Mouse (Mus musculus) bone marrow, adult 2 months (tissue): ENCODE measurements around the gene Plekhg3.

Experiments
- CTCF ChIP-seq: fragments of 200-500 bp; IDR thresholded peaks from 2 replicates; pipeline ENCODE4 v1.5.1; 2011; ENCODE audit warnings: low read length, control low read depth; ENCODE audit not compliant: control insufficient read depth, insufficient read depth
- POLR2A ChIP-seq: fragments of 200-500 bp; IDR thresholded peaks from 2 replicates; pipeline ENCODE4 v1.6.1; 2011; ENCODE audit warnings: low read depth, mild to moderate bottlenecking, control low read depth, low read length, borderline replicate concordance; ENCODE audit not compliant: control insufficient read depth

DNA sequence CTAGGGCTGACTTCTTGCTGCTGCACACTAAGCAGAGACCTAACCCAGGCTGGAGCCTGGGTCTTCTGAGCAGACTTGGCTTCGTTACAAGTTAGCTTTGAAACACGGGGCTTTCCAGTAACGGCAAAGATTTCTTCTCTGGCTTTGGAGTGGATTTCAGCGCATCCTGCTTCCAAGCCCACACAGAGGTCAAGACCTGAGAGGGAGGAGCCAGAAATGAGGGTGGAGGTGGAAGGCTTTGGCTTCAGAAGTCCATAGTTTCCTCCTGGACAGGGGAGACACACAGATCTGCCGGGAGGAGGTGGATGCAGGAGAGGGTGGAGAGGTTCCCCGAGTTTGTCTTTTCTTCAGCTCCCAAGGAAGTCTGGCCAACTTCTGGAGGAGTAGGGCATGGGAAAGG is 58.8 kb downstream of the Plekhg3 start:
- TF ChIP-seq CTCF (no peak), POLR2A (no peak)
